9 mouse cellular contexts compared by ENCODE assay signal in genomic region chr4:86696890-86697289, GRCm38 (mm10). TPM values are rescaled to one million over a fixed set of nuclear protein-coding genes. Genes with fewer than 3 reads are reported as not detected.
DNase-seq lines count a peak whose midpoint lies in the region; ATAC-seq and TF ChIP-seq lines count a peak whose summit lies in the region.
"Had no signal": no experiment of that assay in that cellular context is flagged by ENCODE, and none has a peak within 500 bp of the region (broad histone marks: within the 10 kb centered on the region; RNA-seq: fewer than 3 reads in every experiment).

No protein-coding gene starts in this region.

- intact Hi-C loops in heart, adult 2 months (cut with DNase I) = loop anchor here (1.0 to 2.0 kb wide), 2 partner anchors 74 to 122 kb away; partner anchors contain the start of gene Rraga
- intact Hi-C loops in heart, postnatal 25 days (cut with DNase I) = loop anchor here (1.0 to 10.0 kb wide), 2 partner anchors 72 to 122 kb away; partner anchors contain the start of gene Rraga
- intact Hi-C loops in gastrocnemius, postnatal 14 days (cut with DNase I; ENCODE audit: low total_unique reads) = no loop called here

- H3K4me1 ChIP-seq in heart, adult 2 months (ENCODE audit: control insufficient read depth, insufficient read depth, low read length) = peaks cover 3% of the 10 kb centered on the region; the same call in 1 of the 2 replicates
- H3K4me1 ChIP-seq in ES-Bruce4 (ENCODE audit: control insufficient read depth, insufficient read depth, low read length) = no peaks in the 10 kb centered on the region
- no peaks in the 10 kb centered on the region for H3K4me1 ChIP-seq in heart, postnatal 0 days (ENCODE audit: control insufficient read depth, insufficient read depth)
- H3K4me1 ChIP-seq in limb, embryonic 10.5 days = no peaks in the 10 kb centered on the region
- no peaks in the 10 kb centered on the region for H3K4me1 ChIP-seq in midbrain, embryonic 13.5 days (replicated peaks)
- H3K4me1 ChIP-seq: limb, embryonic 12.5 days had no signal

- H3K4me2 ChIP-seq in heart, postnatal 0 days (ENCODE audit: low read depth, low read length) = no peak overlapping the region
- no peak overlapping the region for H3K4me2 ChIP-seq in midbrain, embryonic 13.5 days (replicated peaks)
- H3K4me2 ChIP-seq: limb, embryonic 12.5 days had no signal

- no peak for TF ChIP-seq POLR2A in heart, adult 2 months (IDR thresholded peaks at IDR 0.05; ENCODE audit: insufficient read depth, low read depth, low read length)
- no peak for TF ChIP-seq POLR2A in ES-Bruce4 (IDR thresholded peaks at IDR 0.05; ENCODE audit: insufficient read depth, low read length)

- no peak overlapping the region for H3K27ac ChIP-seq in heart, adult 2 months
- H3K27ac ChIP-seq in ES-Bruce4 (ENCODE audit: insufficient read depth, low read length) = no peak overlapping the region
- no peak overlapping the region for H3K27ac ChIP-seq in heart, postnatal 0 days (ENCODE audit: low read depth)
- 0 out of 2 replicates have a peak overlapping the region, but pooled peaks have one; percentile 31 for H3K27ac ChIP-seq in limb, embryonic 10.5 days
- H3K27ac ChIP-seq in midbrain, embryonic 13.5 days = no peak overlapping the region
- H3K27ac ChIP-seq: limb, embryonic 12.5 days had no signal

- no peak for DNase-seq in heart, adult 2 months
- no peak for DNase-seq in heart, postnatal 25 days (ENCODE audit: low spot score)
- peak; percentile 55 for DNase-seq in cerebellum, adult 9-11 months
- DNase-seq in heart, postnatal 0 days (ENCODE audit: low spot score) = peak; percentile 72
- peak; percentile 36 for DNase-seq in limb, embryonic 10.5 days (ENCODE audit: low spot score)
- no peak for DNase-seq in gastrocnemius, postnatal 14 days

- TF ChIP-seq CTCF in heart, adult 2 months (IDR thresholded peaks at IDR 0.05) = peak; percentile 93
- peak; percentile 17 for TF ChIP-seq CTCF in ES-Bruce4 (IDR thresholded peaks at IDR 0.05; ENCODE audit: low read depth, low read length)
- TF ChIP-seq CTCF in heart, postnatal 0 days (IDR thresholded peaks at IDR 0.05; ENCODE audit: low read depth) = peak; percentile 80

- no peaks in the 10 kb centered on the region for H3K27me3 ChIP-seq in heart, adult 2 months (ENCODE audit: control insufficient read depth, insufficient read depth, low read length)
- no peaks in the 10 kb centered on the region for H3K27me3 ChIP-seq in ES-Bruce4 (ENCODE audit: control insufficient read depth, insufficient read depth, low read length, poor library complexity, severe bottlenecking)
- no peaks in the 10 kb centered on the region for H3K27me3 ChIP-seq in heart, postnatal 0 days (ENCODE audit: control insufficient read depth, insufficient read depth, low read length)
- no peaks in the 10 kb centered on the region for H3K27me3 ChIP-seq in limb, embryonic 10.5 days (ENCODE audit: low read depth, poor library complexity, severe bottlenecking)
- H3K27me3 ChIP-seq in midbrain, embryonic 13.5 days = no peaks in the 10 kb centered on the region
- H3K27me3 ChIP-seq: limb, embryonic 12.5 days had no signal

- 5% methylated on average over 4 of the region's 4 CpGs for WGBS in heart, adult 2 months
- 5% methylated on average over 4 of the region's 4 CpGs for WGBS in heart, postnatal 0 days
- WGBS in limb, embryonic 10.5 days = 10% methylated on average over 4 of the region's 4 CpGs
- WGBS in midbrain, embryonic 13.5 days = 13% methylated on average over 4 of the region's 4 CpGs

- no peak overlapping the region for H3K4me3 ChIP-seq in heart, adult 2 months
- no peak overlapping the region for H3K4me3 ChIP-seq in ES-Bruce4 (ENCODE audit: low read depth, low read length)
- no peak overlapping the region for H3K4me3 ChIP-seq in heart, postnatal 0 days (ENCODE audit: low read depth, low read length)
- no peak overlapping the region for H3K4me3 ChIP-seq in limb, embryonic 10.5 days
- no peak overlapping the region for H3K4me3 ChIP-seq in midbrain, embryonic 13.5 days (replicated peaks)
- H3K4me3 ChIP-seq: limb, embryonic 12.5 days had no signal

- no peaks in the 10 kb centered on the region for H3K36me3 ChIP-seq in heart, adult 2 months (ENCODE audit: control insufficient read depth, insufficient read depth, low read length)
- no peaks in the 10 kb centered on the region for H3K36me3 ChIP-seq in ES-Bruce4 (ENCODE audit: control insufficient read depth, insufficient read depth, low read length, poor library complexity, severe bottlenecking)
- no peaks in the 10 kb centered on the region for H3K36me3 ChIP-seq in heart, postnatal 0 days (replicated peaks; ENCODE audit: control insufficient read depth, insufficient read depth, low read length)
- H3K36me3 ChIP-seq in limb, embryonic 10.5 days = no peaks in the 10 kb centered on the region
- H3K36me3 ChIP-seq in midbrain, embryonic 13.5 days = no peaks in the 10 kb centered on the region
- H3K36me3 ChIP-seq: limb, embryonic 12.5 days had no signal

- H3K9me3 ChIP-seq in ES-Bruce4 (replicated peaks; ENCODE audit: control insufficient read depth, insufficient read depth, low read length, poor library complexity, severe bottlenecking) = no peaks in the 10 kb centered on the region
- H3K9me3 ChIP-seq in heart, postnatal 0 days (replicated peaks; ENCODE audit: control insufficient read depth, low read length) = no peaks in the 10 kb centered on the region
- no peaks in the 10 kb centered on the region for H3K9me3 ChIP-seq in limb, embryonic 10.5 days (replicated peaks)
- no peaks in the 10 kb centered on the region for H3K9me3 ChIP-seq in midbrain, embryonic 13.5 days
- H3K9me3 ChIP-seq: limb, embryonic 12.5 days had no signal

- 0 out of 2 replicates have a peak, but pooled peaks have one; percentile 44 for ATAC-seq in heart, postnatal 0 days (ENCODE audit: insufficient read depth, low read depth)
- ATAC-seq in midbrain, embryonic 13.5 days = peak; percentile 85

- H3K9ac ChIP-seq in heart, adult 2 months (ENCODE audit: low read depth, low read length) = no peak overlapping the region
- H3K9ac ChIP-seq in ES-Bruce4 (ENCODE audit: low read depth, poor library complexity, severe bottlenecking) = no peak overlapping the region
- no peak overlapping the region for H3K9ac ChIP-seq in heart, postnatal 0 days (replicated peaks; ENCODE audit: low read depth, low read length)
- no peak overlapping the region for H3K9ac ChIP-seq in midbrain, embryonic 13.5 days (replicated peaks)
- H3K9ac ChIP-seq: limb, embryonic 12.5 days had no signal

- TF ChIP-seq EP300 in heart, adult 2 months (IDR thresholded peaks at IDR 0.05; ENCODE audit: insufficient read depth, low read depth, low read length) = 0 out of 2 replicates have a peak, but pooled peaks have one; percentile 59
- TF ChIP-seq EP300 in ES-Bruce4 (IDR thresholded peaks at IDR 0.05; ENCODE audit: insufficient read depth, low read depth, low read length) = no peak
- TF ChIP-seq EP300 in heart, postnatal 0 days (IDR thresholded peaks at IDR 0.05; ENCODE audit: low read depth) = no peak

- H3K79me2 ChIP-seq in heart, adult 2 months (replicated peaks; ENCODE audit: control insufficient read depth, insufficient read depth, low read length) = no peaks in the 10 kb centered on the region

RNA-seq across cellular contexts. Expression of gene Plin2, which starts 27.0 kb away (rescaled TPM):
- total RNA-seq in heart, adult 2 months (2021) = 100 to 1,000 TPM; 115 to 120 TPM
- polyA plus RNA-seq in heart, adult 2 months (2012; rRNA removed) = 89.4 and 117 TPM in 2 replicates
- 100 to 1,000 TPM; 117 to 120 TPM for total RNA-seq in heart, postnatal 25 days (2021)
- 57.9 and 60.7 TPM in 2 replicates for polyA plus RNA-seq in ES-Bruce4 (2011; ENCODE audit: insufficient read depth, insufficient read length, low read depth, missing spikeins)
- 82.6 and 92.3 TPM in 2 replicates for total RNA-seq in heart, postnatal 0 days (2014; rRNA removed; ENCODE audit: low replicate concordance)
- 63.9 and 76.3 TPM in 2 replicates for polyA plus RNA-seq in heart, postnatal 0 days (2015; fragmentation: Nextera tagmentation; extraction: Ambion mirVana)
- polyA plus RNA-seq in limb, embryonic 10.5 days (2016; fragmentation: Nextera tagmentation; extraction: Ambion mirVana) = 74.6 and 75.8 TPM in 2 replicates
- 40.3 and 41.8 TPM in 2 replicates for polyA plus RNA-seq in midbrain, embryonic 13.5 days (2015; fragmentation: Nextera tagmentation; extraction: Ambion mirVana)
- 10 to 100 TPM; 56.6 to 69.7 TPM for total RNA-seq in gastrocnemius, postnatal 14 days (2021)

RNA-seq across cellular contexts. Expression of gene Dennd4c, which starts 51.5 kb away (rescaled TPM):
- 10 to 100 TPM; 36.0 to 36.3 TPM for total RNA-seq in heart, adult 2 months (2021)
- 7.1 and 12.4 TPM in 2 replicates for polyA plus RNA-seq in heart, adult 2 months (2012; rRNA removed)
- 10 to 100 TPM; 33.7 to 34.7 TPM for total RNA-seq in heart, postnatal 25 days (2021)
- polyA plus RNA-seq in ES-Bruce4 (2011; ENCODE audit: insufficient read depth, insufficient read length, low read depth, missing spikeins) = 25.3 and 27.5 TPM in 2 replicates
- 19.2 and 28.6 TPM in 2 replicates for total RNA-seq in heart, postnatal 0 days (2014; rRNA removed; ENCODE audit: low replicate concordance)
- polyA plus RNA-seq in heart, postnatal 0 days (2015; fragmentation: Nextera tagmentation; extraction: Ambion mirVana) = 2.8 and 3.4 TPM in 2 replicates
- 6.2 and 7.1 TPM in 2 replicates for polyA plus RNA-seq in limb, embryonic 10.5 days (2016; fragmentation: Nextera tagmentation; extraction: Ambion mirVana)
- polyA plus RNA-seq in midbrain, embryonic 13.5 days (2015; fragmentation: Nextera tagmentation; extraction: Ambion mirVana) = 3.5 and 5.6 TPM in 2 replicates
- 10 to 100 TPM; 16.5 to 18.4 TPM for total RNA-seq in gastrocnemius, postnatal 14 days (2021)

Comparison
In these comparisons a context has a peak if more than half of its experiments do, and no peak if none do; other contexts are left out.
1. DNase-seq: peak in cerebellum, adult 9-11 months (single experiment), heart, postnatal 0 days (single experiment) and limb, embryonic 10.5 days (single experiment); none in heart, adult 2 months (0 of 2), heart, postnatal 25 days (single experiment) and gastrocnemius, postnatal 14 days (single experiment).
2. CTCF ChIP-seq: peak in every context shown above with its lines; median percentile 93 in heart, adult 2 months; 80 in heart, postnatal 0 days; 17 in ES-Bruce4.